Mouse (Mus musculus) neural tube, embryonic 10.5 days (tissue): ENCODE data around the gene Dusp27.

Source experiments
- DNase-seq: peaks from one replicate; pipeline ENCODE4 v3.0.0-alpha.2; 2017; ENCODE audit warnings: low spot score; ENCODE audit errors: extremely low spot score

Gene Dusp27

GRCm38 (mm10) chr1:166102920-166103608 lies 24.7 kb downstream of the Dusp27 start:
- peak; percentile 51 for DNase-seq

- no peak for DNase-seq
These were observed 29.6 kb downstream of the Dusp27 start for GRCm38 (mm10) chr1:166098120-166098519.

DNA sequence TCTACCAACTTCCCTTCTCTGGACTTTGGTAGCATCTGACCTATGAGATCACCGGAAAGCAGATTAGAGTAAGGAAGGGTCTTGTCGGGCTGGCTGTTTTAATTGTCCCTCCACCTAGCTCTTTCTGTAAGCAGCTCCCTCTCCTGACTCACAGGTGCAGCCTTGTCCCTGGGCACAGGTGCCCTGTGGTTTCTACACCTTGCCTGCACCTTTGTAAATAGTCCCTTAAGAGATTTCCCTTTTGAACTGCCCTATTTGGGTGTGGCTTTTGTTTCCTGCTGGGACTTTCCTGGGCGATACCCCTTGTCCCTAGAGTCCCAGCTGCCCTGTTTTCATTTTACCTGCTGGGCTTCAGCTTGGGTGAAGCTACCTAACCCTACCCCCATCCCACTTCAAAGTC lies 33.3 kb downstream of the Dusp27 start:
- DNase-seq = no peak

- DNase-seq = no peak
These were observed 37.4 kb downstream of the Dusp27 start for GRCm38 (mm10) chr1:166090306-166090705.

DNA sequence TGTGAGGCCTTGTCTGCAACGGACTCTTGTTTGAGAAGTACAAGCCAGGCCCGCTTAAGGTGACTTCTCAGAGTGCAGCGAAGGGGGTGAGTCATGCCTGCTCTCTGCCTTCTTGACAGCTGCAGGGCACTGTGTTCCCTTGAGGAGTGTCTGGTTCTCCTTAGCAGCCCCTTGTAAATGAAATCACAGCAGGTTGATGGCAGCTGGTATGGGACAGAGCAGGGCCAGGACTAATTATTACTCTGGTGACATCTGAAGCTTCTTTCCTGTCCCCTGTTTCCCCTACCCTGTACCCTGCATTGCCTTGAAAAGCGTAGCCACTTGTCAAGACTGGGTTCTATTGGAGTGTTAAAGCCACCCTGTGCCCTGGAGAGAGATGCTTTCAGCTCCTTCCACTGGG lies 38.0 kb downstream of the Dusp27 start:
- DNase-seq = no peak

- no peak for DNase-seq
These were observed 38.4 kb downstream of the Dusp27 start for GRCm38 (mm10) chr1:166089337-166089736.

- no peak for DNase-seq
These were observed 39.1 kb downstream of the Dusp27 start for GRCm38 (mm10) chr1:166088446-166089170.

DNA sequence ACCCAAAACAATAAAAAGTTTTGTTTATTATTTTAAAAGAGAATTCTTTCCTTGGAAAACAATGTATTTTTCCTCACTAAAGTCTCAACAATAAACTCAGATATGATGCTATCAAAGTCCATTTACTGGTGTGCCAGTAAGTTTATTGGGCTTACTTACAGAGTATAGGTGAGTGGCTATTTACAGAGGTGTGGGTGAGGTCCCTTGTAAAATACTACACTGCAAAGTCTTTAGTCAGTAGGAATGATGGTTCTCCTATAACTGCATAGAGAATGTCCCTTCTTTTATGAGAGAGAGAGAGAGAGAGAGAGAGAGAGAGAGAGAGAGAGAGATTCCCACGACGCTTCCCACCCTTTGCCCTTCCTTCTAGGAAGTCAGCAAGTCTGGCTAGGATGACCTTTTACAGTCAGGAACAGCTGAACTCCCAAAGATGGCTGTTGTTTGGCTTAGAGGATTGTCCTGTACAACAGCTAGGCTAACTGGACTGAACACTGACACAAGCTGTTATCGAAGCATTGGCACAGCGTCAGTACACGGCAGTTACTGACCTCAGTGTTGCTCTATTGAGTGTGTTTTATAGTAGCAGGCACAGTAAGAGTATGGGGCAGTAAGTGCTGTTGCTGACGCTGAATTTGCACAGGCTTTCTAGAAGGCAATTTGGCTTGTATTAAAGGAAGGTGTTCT lies 50.5 kb downstream of the Dusp27 start:
- DNase-seq = no peak

GRCm38 (mm10) chr1:166067856-166068440 lies 59.8 kb downstream of the Dusp27 start:
- no peak for DNase-seq

DNA sequence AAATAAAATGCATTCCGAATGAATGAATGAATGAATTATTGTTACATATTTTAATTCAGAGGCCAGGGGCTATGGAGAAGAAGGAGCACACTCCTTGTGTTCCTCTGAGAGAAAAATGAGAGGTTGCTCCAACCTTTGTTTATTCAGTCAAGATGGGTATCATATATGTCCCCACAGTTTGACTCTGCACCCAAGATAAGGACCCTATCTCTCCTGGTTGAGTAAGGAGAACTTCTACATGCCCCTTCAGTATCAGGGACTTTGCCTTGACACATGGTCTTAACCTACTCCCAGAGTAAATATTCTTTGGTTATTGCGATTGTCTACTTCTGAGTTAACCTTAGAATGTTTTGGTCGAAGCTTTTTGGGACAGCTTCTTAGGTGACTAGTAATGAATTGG lies 63.9 kb downstream of the Dusp27 start:
- no peak for DNase-seq

DNA sequence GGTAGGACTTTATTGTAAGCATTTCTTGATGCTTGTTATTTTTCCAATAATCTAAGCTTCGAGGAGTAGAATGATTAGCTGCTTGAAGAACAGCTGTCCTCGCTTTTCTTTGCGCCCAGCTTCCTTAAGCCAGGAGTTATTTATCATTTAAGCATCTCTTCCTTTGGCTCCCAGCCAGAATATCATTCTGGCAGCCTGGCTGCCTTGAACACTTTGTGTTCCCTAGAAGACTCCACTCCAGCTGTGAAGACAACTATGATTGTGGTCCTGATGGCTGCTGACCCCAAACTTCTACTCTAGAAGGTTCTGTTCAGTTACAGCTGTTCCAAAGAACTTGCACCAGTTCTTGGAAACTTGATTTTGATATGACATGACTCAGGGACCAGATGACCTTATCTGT lies 66.2 kb downstream of the Dusp27 start:
- DNase-seq = no peak

GRCm38 (mm10) chr1:166060406-166060805 lies 67.3 kb downstream of the Dusp27 start:
- no peak for DNase-seq

GRCm38 (mm10) chr1:166056098-166056756 lies 71.5 kb downstream of the Dusp27 start:
- no peak for DNase-seq

DNA sequence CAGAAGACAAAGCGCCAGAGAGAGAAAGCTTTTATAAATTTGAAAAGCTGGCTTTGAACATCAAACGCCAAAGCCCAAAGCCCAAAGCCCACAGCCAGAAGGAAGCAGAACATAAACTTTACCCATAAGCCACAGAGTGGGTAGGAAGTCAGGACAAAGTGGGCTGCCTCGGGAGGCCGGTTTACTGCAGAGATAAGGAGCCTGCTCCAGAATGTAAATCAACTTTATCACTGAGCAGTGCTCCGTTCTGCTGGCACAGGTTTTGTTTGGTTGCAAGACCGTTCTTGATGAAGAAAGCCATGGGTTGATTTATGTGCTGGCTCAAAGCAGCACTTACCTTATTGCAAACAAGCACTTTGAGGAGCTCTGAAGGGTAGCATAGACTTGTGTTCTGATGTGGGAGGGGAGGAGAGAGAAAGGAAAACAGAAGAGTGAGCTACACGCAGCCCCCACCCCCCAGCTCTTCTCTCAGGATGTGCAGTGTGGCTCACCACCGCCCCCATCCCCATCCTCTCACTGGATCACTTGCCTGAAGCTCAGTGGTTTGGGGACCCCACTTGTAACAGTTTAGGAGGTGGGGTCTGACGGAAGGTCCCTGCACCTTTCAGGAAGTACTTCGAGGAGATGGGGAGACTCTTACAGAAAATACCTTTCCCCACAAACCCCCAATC lies 74.3 kb downstream of the Dusp27 start:
- DNase-seq = peak; percentile 20

DNA sequence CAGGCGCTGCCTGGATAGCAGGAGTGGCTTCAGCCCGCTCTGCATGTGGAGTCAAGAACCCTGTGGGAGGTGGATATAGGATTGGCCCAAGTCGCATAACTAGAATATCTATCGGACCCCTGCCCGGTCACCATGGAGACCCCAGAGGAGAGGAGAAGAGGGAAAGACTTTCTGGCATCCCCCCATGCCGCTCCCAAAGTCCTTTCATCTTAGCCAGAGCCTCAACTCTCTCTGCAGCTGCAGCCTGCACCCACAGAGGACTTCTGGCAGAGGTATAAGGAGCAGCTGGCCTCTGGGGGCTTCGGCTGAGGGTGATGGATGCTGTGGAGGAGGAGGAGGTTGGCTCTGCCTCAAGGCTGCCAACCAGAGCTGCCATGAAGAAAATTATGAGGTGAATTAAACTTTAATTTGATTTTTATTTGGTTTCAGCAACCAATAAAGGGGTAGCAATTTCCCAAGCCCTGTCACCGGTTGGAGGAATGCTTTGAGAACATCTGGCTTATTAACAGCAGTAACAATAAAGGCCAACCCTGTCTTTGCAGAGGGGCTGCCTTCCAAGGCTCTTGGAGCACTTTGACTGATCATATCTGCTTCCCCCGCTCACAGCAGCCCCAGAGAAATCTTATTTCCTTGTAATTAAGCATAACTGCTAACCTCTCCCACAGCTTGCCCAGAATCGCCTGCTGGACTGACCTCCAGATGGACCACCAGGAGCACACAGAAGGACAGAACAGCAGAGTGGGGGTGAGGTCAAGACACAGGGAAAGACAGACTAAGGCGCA lies 78.5 kb downstream of the Dusp27 start:
- DNase-seq = peak; percentile 64

- DNase-seq = peak; percentile 61
These were observed 79.4 kb downstream of the Dusp27 start for GRCm38 (mm10) chr1:166048230-166048911.
